Mouse (Mus musculus): ENCODE measurements at regions not wholly inside any gene's neighbourhood (a gene's known extent, or its start where the extent isn't known, plus 50 kb on each side); places are given as distances from the start of the nearest gene placed in this dataset.

DNA sequence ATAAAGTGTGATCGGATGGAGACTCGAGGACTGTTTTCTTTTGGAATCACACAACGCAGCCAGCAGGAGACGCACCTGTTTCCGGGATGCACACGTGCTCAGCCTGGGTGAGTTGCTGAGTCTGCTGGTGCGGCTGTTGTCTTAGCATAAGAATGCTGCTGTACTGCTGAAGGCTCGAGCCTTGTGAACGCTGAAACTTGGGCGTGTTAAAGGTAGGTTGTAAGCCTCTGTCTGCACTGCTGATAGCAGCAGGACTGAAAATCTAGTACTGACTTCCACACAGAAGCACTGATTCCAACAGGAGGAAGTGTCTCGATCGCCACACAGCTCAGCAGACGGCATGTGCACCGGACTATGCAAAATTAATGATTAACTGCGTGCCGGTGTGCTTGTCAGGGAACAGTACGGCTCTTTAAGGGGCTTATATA is 169.1 kb downstream of the Ndfip2 start:
- no peak for DNase-seq (ENCODE audit: low spot score in 2 of 2)

GRCm38 (mm10) chr14:105426597-105427334 is 168.4 kb downstream of the Ndfip2 start:
- DNase-seq (ENCODE audit: low spot score in 2 of 2): no peak

- no peak for DNase-seq (ENCODE audit: low spot score in 2 of 2)
These were observed 159.6 kb downstream of the Ndfip2 start for GRCm38 (mm10) chr14:105417967-105418366.

GRCm38 (mm10) chr14:105417458-105417960 is 159.1 kb downstream of the Ndfip2 start:
- no peak for DNase-seq (ENCODE audit: low spot score in 2 of 2)

- no peak for DNase-seq (ENCODE audit: low spot score in 2 of 2)
These were observed 158.6 kb downstream of the Ndfip2 start for GRCm38 (mm10) chr14:105416964-105417363.

DNA sequence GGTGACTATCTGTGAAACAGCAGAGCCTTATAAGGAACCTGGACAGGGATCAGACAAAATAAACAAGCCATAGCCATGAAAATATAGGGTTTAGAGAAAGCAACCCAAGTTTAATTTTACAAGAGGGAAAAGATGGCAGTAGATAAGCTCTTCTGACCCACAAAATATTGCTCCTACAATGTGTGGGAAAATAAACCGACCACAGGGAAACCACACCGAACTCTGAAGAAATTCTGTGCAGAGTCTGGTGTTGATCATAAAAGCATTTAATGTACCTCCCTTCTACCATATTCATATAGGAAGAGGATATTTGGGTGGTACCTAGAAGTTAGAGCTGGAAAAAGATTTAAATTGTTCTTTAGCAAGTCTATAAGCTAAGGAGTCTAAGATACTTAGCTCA is 146.3 kb downstream of the Ndfip2 start:
- no peak for DNase-seq (ENCODE audit: low spot score in 2 of 2)

- no peak for DNase-seq (ENCODE audit: low spot score in 2 of 2)
These were observed 145.9 kb downstream of the Ndfip2 start for GRCm38 (mm10) chr14:105404241-105404640.

GRCm38 (mm10) chr14:105403256-105403655 is 144.9 kb downstream of the Ndfip2 start:
- DNase-seq (ENCODE audit: low spot score in 2 of 2): no peak

GRCm38 (mm10) chr14:105402556-105402955 is 144.2 kb downstream of the Ndfip2 start:
- DNase-seq (ENCODE audit: low spot score in 2 of 2): no peak

DNA sequence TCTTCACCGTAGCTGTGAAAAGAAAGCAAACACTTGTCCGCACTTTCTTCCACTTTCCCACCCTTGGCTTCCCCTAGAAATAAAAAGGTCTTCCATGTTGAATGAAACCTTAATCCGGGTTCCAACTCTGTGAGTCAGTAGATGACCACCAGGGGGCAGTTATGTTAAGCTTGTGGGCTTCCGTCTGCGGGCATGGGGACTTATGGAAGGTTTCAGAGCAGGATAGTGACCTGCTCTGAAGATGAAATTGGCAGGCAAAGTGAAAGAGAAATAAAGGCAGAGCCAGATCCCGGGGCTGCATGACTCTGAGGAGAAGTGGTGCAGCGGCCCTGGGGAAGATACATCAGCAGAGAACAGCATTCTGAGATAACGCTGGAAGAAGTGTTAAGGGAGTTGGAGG is 139.1 kb downstream of the Ndfip2 start:
- peak; percentile 49 to 57 for DNase-seq (ENCODE audit: low spot score in 2 of 2)

DNA sequence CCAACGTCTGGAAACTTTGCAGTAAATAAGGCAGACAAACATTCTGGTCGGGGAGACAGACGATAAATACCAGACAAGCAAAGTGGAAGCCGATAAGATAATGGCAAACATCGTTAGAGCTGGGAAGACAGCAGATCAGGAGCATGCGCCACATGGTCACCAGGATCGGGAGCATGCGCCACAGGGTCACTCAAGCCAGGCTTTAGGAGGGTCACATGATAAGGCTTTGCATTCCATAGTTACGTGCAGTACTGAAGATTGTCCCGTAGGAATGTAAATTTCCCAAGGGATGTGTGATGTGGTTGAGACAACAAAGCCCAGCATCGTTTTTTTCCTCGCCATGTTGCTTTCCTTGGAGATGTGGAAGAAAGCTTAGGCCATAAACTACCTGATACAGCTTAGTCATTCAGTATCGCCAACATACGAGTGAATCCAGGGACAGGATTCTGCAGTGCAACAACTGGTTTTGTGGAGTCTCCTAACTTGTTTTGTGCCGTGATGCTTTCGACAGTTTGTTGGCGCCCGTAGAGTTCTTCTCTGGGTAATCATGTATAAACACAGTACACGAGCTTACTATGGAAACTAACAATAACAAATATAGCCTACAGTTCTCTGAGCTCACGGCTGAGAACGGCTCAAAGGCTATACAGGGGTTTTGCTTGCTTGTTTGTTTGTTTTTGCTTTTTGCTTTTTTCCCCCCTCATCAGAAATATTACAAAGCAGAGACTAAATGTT is 133.9 kb downstream of the Ndfip2 start:
- no peak for DNase-seq (ENCODE audit: low spot score in 2 of 2)

DNA sequence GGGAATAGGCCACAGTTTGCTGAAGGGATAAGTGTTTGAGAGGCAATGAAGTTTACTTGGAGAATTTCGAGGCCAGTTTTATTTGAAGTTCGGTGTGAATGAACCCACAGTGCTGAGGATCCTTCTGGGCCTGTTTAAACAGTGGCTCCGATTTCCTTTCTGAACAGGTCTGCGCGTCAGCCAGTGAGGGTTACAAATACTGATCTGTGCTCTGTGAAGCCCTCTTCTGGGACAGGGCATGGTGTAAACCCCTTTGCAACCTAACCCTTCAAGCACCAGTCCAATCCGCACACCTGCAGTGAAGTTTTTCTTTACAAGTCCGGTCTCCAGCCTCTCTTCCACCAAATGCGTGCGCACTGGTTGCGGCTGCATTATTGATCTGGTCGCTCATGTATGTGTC is 133.1 kb downstream of the Ndfip2 start:
- DNase-seq (ENCODE audit: low spot score in 2 of 2): no peak

DNA sequence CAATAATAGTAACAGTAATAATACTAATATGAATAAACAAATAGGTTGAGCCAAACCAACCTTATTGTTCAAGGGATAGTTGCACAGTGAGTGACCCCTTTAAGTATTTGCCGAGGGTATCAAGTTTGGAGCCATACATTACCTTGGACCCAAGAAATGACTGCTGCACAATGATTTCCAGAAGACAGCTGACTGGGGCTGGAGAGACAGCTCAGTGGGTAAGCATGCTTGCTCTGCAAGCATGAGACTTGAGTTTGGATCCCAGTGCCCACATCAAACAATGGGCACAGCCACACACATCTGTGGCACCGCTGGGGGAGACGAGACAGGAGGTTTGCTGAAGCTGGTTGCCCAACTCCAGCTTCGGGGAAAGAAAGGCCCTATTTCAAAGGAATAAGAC is 126.7 kb downstream of the Ndfip2 start:
- no peak for DNase-seq (ENCODE audit: low spot score in 2 of 2)

- DNase-seq (ENCODE audit: low spot score in 2 of 2): no peak
These were observed 125.0 kb downstream of the Ndfip2 start for GRCm38 (mm10) chr14:105383382-105383781.

GRCm38 (mm10) chr14:105380101-105380500 is 121.7 kb downstream of the Ndfip2 start:
- DNase-seq (ENCODE audit: low spot score in 2 of 2): no peak

DNA sequence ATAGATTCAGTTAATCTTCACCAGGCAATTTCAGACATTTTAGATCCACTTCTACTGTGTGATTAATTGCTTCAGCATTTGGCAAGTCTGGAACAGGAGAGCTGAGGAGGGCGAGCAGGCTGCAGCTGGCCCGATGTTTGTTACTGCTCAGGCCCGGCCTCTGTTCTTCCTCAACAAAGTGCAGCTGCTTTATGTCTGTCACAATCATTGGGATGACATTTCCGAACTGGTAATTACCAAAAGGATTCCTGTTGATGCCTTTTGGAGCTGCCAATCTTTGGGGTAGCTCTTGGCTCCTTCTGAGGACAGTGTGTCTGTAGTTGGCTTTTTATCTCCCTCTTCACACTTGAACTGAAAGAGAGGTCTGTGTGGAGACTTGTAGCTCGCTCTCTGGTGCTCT is 119.4 kb downstream of the Ndfip2 start:
- no peak for DNase-seq (ENCODE audit: low spot score in 2 of 2)

DNA sequence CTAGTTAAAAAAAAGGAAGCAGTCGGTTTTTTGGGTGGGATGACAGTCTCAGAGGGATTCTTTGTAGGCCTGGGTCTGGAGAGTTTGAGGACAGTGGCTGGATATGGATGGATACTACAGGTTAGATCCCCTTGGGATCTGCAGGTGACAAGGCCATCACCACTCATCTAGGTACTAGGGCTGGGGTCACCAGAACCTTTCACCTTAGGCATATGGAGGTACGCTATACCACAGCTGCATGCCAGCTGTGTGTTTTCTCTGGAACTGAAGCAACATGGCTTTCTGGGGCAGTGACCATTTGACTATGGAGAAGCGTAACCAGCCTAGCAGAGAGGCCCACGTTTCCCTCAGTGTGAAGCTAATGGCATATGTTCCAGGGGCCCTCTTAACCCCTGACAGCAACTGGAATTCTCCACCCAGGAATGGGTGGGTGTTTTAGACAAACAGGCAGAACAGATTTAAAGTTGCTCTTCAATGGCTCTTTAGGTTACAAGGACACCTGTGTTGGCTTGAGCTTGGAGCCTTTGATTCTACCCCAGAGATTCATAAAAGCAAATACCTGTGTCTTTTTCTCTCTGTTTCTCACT is 118.8 kb downstream of the Ndfip2 start:
- DNase-seq (ENCODE audit: low spot score in 2 of 2): no peak

- DNase-seq (ENCODE audit: low spot score in 2 of 2): no peak
These were observed 111.5 kb downstream of the Ndfip2 start for GRCm38 (mm10) chr14:105369637-105370435.

DNA sequence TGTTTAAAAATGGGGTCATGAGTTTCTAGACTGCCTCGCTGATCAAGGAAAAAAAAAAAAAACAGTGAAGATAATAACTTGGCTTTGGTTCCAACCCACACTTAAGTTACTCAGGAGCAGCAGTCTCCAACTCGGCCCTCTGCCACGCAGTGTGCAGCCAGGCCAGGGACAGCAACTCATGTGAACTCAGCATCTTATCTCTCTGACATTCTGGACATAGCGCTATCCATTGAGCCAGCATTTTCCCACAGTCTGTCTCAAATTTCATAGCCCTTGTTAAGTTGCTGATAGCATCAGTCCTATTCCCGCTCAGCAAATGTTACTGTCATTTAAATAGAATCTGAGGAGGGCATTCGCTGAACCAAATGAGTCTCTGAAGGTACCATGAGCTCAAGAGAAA is 102.2 kb downstream of the Ndfip2 start:
- DNase-seq (ENCODE audit: low spot score in 2 of 2): peak in 1 of 2 experiments; percentile 15

GRCm38 (mm10) chr14:105359829-105360228 is 101.5 kb downstream of the Ndfip2 start:
- DNase-seq (ENCODE audit: low spot score in 2 of 2): no peak
